Mouse (Mus musculus) adrenal gland, postnatal 36 days (tissue): ENCODE measurements around the gene Crim1. TPM values are rescaled to one million over a fixed set of nuclear protein-coding genes. Genes with fewer than 3 reads are reported as not detected.
"Not testable (repeated sequence)": the region's sequence is repeated elsewhere in the genome, so short reads cannot be mapped to it uniquely, and the experiment has no call there.

Experiments
- DNase-seq, 2 experiments: peaks; one replicate each; pipeline ENCODE4 v3.0.0; 2021; ENCODE audit warnings: mixed read lengths in 1 of 2
- total RNA-seq, 2 experiments: library from RNA; stranded (reverse); gene quantifications; 2 replicates each; pipeline ENCODE4 v1.2.3; 2021

Gene Crim1
- total RNA-seq, 2 experiments from 2014 or later: 35.0 to 37.0 TPM

DNA sequence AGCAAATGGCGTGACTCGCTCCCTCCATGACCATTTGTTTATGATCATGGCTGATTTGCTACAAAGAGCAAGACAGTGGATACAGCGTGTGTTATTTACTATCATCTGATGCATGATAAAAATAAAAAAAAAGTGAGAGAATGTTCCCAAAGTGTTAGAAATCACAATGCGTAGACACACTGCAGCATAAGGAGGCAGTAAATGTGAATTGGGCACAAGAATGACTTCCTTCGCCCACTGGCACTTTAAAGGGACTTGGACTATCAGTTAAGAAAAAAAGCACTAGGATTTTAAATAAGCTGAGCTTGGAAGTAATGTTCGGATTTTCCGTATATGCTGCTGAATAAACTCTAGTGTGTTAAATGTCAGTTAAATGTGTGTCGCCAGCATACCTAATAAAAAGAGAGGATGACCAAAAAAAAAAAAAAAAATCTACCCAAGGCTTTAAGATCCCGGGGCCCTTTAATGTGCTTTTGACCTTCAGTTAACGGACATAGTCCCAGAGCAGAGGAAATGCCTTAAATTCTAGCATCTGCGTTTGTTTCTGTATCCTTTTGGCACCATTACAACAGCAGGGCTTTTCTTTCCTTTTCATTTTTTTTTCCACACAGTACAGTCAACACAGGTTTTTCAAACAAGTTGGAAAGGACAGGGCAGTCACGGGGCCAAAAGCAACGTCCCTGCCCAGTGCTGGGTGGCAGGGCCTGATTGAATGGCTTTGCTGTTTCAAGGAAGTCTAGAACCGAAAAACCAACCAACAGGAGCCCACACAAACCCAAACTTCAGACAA, 50.3 kb downstream of the Crim1 start:
- DNase-seq: peak; percentile 47 to 49

DNA sequence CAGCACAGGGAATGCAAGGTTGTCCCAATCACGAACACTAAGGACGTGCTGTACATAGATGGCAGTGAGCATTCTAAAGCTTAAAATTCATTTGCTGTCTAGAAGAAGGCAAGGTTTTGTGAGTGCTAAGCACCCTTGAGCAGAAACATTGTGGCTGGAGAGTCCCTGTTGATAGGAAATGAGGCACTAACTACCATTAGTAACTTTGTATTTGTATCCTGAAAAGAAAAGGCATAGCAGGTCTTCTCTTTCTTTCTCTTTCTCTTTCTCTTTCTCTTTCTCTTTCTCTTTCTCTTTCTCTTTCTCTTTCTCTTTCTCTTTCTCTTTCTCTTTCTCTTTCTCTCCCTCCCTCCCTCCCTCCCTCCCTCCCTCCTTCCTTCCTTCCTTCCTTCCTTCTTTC, 53.5 kb downstream of the Crim1 start:
- DNase-seq: not testable (repeated sequence)

DNA sequence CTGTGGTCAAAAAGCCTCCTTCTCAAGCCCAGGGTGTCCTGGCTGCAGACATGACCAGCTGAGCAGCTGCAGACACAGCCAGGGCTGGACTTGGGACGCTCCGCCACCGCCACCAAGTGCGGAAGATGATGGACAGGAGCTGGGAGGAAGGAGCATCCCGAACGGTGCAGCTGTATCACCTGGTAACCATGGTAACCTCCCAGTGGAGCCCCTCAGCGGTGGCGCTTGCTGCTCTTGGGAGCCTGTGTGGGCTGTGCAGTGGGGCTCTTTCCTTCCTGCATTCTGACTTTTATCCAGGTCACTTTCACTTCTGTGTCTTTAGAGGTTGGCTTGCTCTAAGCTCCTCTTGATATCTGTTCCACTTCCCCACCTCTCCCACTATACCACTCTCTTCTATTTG, 54.2 kb downstream of the Crim1 start:
- no peak for DNase-seq

DNA sequence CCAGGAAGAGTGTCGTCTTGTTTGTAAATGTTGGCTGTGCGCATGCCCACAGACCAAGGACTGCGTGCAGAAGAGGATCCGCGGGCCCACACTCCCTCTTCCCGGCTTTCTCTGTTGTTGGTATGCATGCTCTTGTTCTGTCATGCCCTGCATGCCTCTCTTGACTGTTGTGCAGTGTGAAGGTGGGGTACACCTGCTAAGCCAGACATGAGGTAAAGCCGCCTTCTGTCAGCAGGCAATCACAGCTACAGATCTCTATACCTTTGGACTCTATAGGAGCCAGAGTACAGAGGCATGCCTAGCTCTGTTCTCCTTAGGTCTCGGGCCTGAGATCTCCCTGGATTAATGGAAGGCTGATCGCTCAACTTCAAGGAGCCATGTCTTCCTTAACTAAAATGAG, 55.7 kb downstream of the Crim1 start:
- no peak for DNase-seq

DNA sequence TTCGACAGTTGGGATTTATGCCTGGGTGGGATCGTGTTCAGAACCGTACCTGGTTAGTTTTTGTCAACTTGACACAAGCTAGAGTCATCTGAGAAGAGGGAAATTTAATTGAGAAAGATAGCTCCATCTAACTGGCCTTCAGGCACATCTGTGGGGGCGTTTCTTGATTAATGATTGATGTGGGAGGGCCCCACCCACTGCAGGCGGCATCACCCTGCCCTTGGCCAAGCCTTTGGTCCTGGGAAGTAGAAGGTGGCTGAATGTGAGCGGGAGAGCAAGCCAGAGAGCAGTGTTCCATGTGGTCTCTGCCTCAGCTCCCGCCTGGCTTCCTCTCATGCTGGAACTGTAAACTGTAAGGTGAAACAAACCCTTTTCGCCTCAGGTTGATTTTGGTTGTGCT, 56.5 kb downstream of the Crim1 start:
- no peak for DNase-seq

DNA sequence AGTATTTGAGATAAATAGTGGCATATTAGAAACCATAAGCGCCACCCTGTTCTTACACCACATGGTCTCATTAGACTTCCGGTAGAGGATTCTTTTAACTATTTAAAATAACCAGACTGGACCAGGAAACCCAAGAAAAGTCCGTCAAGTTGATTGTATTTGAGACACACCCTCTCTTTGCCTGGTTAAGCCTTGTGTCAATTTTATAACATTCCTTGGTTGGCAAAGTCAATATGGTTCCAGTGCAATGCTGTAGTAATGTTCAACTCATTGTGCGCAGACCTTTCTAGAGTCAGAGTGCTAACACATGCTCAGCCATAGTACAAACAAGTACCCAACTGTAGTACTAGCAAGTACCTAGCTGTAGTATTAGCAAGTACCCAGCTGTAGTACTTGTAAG, 61.6 kb downstream of the Crim1 start:
- DNase-seq: no peak

DNA sequence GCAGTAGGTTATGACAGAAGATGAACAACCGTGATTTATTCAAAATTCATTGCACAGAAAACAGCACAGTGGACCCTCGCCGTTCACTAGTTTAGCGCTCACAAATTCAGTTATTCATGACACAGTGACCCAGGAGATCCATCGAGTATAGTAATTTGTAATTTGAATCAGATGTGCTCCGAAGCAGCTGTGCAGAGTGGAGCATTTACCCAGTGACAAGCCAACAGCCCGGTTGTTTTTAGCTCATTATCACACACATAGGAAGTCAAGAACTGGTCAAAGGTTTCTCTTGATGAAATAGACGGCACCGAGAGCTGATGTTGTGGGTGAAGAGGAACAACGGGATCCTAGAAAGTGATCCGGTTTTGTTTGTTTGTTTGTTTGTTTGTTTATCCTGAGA, 64.1 kb downstream of the Crim1 start:
- DNase-seq: no peak

DNA sequence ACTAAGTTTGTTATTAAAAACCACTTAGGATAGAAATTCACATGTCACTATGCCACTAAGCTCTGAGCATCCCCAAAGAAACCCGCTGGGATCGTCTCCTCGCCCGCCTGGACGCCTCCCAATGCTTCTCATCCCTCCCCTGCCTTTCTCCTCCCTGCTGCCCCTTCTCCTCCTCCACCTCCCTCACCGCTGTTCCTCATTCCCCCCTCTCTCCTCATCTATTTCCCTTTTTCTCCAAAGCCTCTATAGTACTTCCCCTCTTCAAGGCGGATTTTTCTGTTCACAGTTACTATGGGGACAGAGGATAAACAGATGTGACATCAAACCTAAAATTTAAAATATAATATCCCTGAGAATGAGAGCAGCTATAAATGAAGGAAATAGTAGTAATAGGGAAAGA, 65.1 kb downstream of the Crim1 start:
- DNase-seq: no peak

DNA sequence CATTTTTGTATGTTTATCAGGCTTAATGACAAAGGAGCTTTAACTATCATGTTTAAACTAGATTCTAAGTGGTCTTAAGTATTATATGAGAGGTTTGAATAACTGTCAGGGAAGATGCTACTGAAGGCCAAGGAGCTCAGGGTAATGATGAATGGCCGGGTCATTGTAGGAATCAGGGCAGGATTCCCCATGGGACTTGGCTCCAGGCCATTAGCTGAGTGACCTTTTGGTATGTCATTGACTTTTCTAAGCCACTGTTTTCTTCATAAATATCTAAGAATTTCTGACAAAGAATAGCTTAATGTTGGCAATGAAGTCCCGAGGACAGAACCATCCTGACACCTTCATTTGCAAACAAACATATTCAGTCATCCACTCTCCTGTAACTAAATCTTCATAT, 66.2 kb downstream of the Crim1 start:
- peak; percentile 64 to 73 for DNase-seq

DNA sequence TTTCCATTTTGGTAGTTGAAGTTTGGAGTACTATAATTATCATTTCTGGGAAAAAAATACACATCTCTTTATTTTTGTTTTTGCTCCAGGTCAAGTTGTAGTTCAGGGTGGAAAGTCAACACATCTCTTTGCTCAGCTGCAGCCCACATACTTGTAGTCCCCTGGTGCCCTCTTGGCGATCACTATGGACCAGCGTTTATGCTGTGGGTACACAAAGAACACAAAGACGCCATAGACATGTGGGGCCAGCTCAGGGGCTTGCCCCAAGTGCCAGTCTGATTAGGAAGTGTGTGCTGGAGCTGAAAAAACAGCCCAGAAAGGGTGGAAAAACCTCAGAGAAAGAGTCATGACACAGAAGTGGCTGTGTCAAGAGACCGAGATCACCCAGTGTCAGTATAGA, 68.5 kb downstream of the Crim1 start:
- DNase-seq: no peak

DNA sequence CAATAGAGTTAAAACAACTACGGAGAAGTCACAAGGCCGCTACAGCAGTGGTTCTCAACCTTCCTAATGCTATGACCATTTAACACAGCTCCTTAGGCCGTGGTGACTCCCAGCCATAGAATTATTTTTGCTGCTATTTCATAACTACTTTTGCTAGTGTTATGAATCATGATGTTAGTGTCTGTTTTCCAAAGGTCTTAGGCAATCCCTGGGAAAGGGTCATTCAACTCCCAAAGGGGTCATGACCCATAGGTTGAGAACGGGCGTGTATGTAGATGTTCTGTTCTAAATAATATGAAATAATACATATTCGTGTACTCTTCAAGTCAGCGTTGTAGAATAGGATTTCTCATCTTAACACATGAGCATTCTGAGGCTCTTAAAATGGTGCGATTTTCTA, 69.3 kb downstream of the Crim1 start:
- no peak for DNase-seq

DNA sequence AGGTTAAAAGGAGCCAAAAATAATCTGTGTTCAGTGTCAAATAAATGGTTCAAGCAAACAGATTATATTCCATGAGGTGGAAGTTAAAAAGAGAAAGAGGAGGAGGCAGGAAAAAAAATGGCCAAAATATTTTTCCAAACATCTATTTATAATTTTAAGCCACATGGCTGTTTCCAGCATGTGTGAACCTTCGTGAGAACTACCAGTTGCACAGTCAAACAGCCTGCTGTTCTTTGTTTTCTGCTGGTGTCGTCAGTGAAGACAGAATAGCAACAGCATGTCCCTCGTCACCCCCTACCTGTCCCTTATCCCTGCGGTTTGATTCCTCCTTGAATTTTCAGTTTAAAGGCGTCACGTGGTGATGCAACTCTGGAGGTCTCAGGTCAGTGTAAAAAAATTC, 70.0 kb downstream of the Crim1 start:
- no peak for DNase-seq

DNA sequence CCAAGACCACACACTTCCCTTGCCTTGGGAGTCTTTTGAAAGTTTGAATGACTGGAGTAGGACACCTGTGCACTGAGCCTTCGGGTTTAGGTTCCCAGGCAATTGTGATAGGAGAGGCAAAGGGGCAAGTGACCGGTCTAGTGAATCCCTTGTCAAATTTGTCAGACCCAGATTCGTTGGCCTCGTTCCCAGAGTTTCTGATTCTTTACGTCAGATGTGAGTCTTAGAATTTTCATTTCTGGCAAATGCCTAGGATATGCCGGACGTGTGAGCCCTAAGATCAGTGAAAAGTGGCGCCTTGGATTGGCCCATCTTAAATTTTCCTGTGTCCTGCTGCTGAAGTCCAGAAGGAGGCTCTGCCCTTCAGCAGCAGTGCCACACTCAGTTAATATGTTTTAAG, 71.7 kb downstream of the Crim1 start:
- no peak for DNase-seq

DNA sequence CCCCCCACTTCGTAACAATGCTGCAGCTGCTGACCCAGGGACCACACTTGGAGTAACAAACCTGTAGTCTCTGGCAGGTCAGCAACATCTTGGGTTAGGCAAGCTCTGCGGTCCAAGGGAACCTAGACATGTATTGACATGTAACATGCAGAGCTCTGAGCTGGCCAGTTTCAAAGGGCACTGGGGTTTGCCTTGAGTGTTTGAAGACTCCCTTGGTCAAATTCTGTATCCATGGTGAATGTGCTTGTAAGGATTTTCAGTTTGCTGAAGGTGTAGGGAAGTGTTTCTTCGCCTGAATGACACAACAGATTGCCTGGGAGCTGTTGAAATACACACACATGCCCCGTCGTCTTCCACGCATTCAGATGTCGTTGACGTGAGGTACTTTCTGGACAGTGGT, 72.1 kb downstream of the Crim1 start:
- no peak for DNase-seq

DNA sequence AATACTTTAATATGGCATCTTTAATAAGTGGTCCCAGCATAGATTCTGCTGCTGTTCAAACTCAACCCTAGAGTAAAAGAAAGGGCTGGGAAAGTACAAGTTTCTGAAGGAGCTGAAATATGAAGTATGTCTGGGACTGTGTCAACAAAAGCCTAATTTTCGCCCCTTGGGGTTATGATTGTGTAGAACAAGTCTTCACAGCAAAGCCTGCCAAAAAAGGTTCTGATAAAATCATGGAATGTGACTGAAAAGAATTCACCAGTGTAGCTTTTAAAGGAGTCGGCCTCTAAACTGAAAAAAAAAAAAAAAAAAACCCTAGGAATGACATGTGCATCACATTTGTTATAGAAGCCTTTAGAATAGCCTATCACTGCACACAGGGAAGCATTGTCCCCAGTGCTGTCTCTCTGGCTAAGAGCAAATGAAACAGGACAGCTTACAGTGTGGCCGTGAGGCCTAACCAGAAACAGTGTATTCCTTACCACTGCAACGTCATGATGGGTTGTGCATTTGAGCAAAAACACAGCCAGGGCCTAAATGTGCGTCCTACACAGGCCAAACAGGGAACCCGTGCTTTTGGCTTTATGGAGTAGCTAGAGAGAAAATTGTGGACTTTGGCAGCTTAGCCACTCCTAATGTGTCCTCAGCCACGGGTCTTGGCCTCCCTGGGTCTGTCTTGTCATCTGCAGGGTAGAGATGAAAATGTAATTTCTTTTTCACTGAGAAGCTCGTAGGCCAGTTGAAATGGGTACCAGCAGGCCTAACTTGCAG, 72.8 kb downstream of the Crim1 start:
- no peak for DNase-seq

DNA sequence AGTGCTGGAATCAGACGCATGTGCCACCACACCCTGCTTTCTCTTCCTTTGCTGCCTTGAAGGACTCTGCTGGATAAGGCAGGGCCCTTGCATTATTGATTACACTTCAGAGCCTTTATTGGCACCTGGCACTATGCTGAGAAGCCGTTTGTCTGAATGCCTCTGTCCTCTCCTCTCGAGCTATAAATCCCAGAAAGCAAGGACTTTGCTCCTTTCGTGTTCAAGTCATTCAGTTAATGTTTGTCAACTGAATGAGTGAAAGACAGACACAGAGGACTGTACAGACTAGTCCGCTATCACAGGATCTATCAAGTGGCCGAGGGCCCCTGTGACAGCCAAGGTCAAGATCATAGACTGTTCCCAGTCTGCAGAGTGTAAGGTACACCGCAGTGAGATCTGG, 73.8 kb downstream of the Crim1 start:
- DNase-seq: no peak

DNA sequence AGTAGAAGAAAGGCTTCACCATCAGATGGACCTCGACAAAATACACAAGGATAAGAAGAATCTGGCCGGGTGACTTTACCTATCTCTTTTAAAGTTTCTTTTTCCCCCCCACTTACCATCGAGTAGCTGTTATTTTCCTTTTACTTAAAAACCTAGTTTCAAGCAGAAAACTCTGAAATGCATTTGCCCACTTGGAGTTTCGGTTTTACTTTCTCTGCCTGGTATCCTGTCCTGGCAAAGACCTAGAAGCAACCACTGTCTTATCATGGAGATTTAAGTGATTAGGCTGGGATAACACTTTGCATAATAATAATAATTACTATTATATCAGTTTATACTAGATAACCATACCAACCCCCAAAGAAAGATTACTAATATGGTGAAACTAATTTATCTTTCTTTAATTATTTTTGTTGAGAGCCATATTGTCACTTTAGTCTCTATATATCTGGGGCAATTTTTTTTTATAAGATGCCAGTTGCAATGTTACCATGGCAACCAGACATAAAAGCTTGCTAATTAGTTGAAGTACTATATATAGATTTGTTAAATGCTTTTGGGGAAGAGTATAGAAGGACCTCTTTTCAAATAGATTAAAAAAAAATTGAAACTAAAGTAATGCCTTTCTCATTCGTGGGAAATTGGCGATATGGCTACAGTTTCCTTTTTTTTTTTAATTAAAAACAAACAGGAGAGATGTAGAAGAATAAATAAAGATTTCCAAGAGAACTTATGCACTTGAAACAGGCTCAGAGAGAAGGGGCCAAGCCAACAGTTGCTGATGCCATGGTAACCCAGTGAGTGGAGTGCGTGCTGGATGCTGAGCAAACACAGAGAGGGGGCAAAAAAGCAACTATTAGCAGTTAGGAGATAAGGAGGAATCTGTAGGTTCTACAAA, 74.8 kb downstream of the Crim1 start:
- no peak for DNase-seq

DNA sequence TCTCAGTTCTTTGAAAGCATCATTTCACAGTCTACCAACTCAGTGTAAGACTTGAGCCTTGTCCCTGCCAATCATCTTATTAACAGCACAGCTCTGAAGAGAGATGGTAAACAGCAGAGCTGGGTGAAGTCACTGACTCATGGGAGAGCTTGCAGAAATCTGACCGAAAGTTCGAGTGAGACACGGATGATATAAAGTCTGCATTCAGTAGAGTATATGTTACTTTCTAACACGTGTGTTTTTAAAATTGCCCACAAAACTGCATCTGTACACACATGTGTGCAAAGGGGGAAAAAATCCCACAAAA, 75.4 kb downstream of the Crim1 start:
- DNase-seq: no peak

DNA sequence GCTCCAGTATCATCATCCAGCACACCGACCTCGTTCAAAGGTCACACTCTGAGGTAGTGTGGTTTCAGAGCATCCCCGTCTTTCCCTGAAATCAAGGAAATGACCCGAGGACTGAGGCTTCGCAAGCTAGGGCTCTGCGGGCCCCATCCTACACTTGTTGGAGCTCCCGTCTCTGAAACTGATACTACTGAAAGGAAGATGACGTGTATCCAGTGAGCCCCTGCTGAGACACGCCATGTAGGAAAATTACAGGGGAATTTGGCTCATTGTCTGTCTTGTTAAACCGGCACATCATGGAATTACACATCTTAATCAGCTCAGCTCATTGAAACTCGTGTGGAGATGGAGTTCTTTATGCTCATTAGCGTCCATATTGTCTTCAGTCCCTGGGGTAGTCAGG, 79.1 kb downstream of the Crim1 start:
- no peak for DNase-seq

DNA sequence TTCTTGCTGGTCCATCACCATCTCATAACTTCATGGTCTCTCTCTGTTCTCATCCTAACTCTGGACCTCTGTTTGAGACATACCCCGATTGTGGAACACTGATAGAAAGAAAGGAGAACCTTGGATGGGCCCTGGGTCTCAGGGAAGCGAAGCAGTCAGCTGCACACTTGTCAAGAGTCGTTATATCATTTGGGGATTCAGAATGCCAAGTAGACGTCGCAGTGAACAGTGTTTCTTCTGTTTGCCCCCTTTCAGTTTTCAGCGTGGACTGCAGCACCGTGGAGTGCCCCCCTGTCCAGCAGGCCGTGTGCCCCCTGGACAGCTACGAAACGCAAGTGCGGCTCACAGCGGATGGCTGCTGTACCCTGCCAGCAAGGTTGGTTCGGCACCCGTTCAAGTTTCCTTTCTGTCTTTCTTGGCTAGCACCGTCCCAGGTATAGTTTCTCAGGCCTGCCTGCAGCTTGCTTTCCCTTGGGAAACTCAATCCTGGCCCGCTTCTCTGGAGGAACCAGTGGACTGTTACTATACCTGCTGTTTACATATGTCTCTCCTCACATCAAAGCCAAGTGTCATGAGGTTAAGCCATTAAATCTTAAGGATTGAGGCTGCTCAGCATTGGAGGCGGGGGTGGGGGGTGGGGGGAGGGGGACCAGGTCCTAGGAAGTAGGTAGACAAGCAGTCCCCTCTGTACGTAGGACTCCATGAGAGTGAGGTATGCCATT, 81.1 kb downstream of the Crim1 start:
- DNase-seq: no peak

DNA sequence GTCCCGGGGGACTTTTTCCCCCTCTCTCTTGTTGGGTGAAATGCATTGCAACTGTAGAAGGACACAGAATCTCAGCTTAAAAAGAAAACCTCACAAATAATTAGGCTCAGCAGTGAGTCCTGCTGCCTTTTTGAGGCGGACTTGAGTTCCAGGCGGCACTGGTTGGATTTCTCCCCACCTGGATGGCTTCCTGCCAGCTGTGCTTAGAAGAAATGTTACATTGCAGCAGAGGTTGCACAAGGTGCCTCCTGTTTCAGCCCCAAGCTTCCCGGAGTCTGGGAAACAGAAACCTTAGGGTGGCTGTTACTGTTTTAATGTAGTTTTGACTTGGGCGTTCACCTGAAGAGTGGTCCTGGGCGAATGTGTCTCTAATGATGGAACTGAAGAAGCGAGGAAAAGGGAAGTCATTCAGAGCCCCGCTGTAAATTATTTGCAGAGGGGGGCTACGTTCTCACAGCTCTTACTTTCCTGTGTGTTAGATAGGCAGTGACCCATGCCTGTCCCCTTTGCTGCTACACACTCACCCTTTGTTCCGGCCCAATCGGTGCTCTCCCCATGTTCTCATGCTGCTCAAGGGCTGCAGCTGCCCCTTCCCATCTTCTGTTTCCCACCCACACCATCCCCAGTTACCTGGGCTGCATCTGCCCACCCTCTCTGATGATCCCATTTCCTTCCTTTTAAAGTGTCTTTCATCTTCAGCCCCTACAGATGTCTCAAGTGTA, 83.4 kb downstream of the Crim1 start:
- DNase-seq: no peak

DNA sequence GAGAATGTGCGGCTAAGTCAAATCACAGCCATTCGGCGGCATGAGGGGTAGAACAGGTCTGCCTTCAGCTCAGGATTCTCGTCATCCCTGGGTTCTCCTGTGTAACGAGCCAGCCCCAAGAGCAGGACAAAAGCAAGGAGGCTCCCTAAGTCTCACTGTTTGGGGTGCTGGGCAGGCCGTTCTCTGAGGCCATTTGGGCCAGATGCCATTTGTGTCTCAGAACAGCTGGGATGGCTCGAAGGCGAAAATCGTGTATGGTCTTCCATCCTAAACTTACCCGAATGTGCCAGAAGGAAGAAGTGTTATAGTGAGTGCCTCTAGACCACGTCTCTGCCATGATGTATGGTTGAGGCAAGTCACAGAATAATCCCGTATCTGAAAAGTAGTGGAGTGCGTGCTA, 86.0 kb downstream of the Crim1 start:
- no peak for DNase-seq
